Mouse (Mus musculus) right cerebral cortex, adult 2 months (tissue): ENCODE data around the gene Adamts12.

Experiments used
- DNase-seq, 2 experiments: peaks; one replicate each; pipeline ENCODE4 v3.0.0; 2021 to 2022; ENCODE audit warnings: low spot score in 2 of 2

The Adamts12 gene

DNA sequence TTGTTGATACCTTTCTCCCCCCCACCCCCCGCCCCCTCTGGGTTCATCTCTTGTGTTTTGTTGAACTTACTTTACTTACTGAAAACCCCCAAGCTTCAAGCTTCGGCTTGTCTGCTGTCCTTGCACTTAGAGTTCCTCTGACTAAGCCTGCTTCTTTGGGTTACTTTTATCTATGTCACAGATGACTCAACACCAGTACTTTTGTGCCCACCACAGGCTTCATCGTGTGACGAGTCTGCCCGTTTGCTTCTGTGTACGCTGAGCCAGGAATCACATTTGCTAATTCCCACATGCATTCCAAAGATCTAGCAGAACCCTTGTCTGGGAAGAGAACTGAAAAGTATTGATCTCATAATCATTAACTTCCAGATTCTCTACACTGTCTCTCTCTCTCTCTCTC, 94.8 kb downstream of the Adamts12 start:
- no peak for DNase-seq

DNA sequence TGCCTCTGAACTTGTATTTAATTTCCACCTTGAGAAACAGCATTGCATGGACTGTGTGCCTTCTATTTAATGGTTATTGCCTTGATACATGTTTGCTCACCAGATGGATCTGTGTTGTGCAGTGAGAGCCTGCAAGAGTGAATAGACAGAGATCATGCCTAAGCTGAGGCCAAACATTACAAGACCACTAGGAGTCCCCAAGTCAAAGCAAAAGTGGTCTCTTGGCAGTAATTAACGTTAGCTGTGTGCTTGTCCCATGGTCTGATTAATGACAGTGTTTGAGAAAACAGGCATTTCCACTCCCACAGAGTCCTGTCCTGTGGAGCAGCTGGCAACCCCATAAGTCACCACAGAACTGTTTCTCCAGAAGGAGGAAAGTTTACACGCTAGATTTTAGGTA, 96.2 kb downstream of the Adamts12 start:
- no peak for DNase-seq

DNA sequence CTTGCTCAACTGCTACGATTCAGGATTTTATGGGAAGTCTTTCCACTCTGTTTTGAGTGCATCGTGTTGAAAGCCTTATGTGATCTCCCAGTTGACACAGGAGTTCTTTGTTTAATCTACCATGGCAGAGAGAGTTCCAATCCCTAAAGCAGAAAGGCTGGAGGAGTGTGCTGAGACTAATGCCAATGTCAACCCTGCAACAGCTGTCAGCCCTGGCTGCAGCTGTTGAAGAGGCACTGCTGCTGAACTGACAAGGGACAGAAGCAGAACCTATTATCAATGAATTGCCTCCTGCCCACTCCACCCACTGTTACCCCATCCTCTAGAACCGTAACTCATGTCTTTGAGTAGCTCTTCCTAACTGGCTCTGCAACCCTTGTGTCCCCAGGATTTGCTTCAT, 101.3 kb downstream of the Adamts12 start:
- no peak for DNase-seq

DNA sequence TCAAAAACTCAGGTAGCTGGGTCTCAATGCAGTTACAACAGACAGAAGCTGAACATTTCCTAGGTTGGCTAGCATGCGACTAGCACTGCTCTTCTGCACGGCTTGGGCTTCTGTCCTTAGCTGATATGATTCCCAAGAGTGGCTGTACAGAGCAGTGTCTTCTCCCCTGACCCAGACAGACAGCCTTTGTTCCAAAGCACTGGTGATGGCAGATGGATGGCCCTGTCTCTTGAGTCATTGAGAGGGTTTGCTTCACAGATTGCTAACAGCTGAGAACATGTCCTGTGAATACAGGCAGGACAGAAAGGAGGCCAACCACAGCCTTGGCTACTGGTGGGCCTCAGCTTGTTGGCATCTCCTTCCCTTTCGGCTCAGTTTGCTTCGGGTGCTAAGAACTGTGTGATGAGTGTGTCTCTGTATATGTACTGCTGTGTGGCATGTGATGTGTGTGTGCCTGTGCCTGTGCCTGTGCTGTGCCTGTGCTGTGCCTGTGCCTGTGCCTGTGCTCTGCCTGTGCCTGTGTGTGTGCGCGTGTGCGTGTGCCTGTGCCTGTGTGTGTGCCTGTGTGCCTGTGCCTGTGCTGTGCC, 109.4 kb downstream of the Adamts12 start:
- no peak for DNase-seq

DNA sequence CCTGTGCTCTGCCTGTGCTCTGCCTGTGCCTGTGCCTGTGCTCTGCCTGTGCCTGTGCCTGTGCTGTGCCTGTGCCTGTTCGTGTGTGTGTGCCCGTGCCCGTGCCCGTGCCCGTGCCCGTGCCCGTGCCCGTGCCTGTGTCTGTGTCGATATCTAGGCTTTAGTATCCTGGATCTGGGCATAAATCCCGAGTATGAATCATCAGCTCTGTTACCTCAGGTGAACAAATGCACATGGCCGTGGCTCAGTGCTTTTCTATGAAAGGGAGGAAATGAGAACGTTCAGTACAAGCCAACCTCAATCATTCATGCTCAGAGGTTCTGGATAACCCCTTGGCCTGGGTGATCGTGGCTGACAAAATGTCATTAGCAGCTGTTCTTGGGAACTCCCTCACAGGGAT, 110.3 kb downstream of the Adamts12 start:
- no peak for DNase-seq

DNA sequence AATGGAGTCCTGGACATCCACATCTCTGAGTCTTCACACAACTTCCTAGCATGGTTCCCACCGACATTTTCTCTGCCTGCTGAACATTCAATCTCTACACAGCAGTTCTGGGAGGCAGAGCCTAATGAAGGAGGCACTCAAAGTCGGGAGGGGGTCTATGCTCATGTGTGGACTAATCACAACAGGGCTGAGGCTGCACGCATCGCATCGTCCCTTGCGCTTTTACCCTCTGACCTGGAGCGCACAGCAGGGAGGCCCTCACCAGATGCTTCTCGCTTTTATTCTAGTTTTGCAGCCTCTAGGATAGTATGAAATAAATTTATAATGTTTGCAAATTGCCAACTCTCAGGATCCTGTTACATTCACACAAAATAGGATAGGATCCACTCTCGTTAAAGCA, 112.9 kb downstream of the Adamts12 start:
- no peak for DNase-seq

DNA sequence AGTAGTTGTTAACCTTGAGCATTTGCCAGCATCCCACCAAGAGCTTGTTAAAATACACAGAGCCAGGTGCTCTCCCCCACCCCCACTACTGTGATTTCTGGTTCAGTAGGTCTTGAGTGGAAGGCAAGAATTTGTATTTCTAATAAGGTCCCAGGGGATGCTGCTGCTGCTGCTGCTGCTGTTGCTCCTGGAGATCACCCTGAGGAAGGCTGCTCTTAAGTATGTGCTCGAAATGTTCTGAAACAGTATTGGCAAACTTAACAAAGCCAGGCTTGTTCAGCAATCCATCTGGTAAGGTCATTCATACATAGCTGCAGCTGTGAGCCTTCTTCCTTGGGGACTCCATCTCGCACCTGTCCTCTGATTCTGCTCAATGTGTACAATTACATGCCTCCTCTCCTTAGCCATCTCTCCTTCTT, 115.2 kb downstream of the Adamts12 start:
- DNase-seq = no peak

DNA sequence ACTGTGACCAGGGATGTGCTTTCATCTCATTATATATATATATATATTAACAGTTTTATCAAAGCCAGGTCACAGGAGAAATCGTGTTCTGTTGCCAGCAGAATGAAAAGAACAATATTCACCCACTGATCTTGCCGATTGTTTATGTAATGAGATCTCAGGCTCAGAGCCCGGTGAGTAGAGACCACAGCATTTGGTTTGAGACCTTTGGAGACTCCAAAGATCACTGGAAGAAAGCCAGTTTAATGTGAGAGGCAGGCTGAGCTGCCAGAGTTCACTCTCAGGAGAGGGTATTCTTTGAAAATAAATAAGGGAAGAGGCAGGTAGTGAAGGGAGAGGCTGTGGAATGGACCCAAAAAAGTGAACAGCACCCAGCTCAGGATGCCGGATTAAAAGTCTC, 122.1 kb downstream of the Adamts12 start:
- no peak for DNase-seq

DNA sequence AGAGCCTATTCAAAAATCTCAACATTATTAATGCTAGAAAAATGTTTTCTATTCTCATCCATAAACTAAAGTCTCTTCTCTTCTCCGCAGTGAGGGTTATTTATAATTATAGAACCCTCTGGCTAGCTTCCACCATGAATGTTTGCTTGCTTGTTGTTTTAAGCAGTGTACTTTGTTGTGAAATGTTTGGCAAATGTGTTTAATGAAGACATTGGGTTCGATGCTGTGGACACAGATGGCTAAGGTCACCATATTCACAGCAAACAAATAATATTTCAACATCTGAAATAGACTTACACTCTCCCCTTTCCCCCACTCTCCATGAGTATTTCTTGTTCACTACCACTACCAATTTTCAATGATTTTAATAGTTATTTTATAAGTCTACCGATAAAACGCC, 125.9 kb downstream of the Adamts12 start:
- DNase-seq = no peak

DNA sequence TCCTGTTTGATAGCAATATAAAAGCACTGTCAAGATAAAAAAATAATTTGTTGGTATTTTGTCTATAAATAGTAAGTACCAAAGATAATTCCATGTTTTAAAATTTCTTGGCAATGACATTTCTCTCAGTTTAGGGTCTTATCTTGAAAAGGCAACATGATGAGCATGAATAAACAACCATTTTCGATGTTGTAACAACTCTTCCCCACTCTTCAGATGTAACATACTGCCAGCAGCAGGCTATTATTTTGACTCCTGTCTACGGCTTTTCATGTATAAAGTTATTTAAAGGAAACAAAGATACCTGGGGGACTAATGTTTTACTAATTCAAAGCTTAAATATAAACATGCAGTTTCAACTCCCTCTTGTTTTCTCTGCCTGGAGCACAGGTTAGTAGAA, 128.2 kb downstream of the Adamts12 start:
- DNase-seq = no peak

DNA sequence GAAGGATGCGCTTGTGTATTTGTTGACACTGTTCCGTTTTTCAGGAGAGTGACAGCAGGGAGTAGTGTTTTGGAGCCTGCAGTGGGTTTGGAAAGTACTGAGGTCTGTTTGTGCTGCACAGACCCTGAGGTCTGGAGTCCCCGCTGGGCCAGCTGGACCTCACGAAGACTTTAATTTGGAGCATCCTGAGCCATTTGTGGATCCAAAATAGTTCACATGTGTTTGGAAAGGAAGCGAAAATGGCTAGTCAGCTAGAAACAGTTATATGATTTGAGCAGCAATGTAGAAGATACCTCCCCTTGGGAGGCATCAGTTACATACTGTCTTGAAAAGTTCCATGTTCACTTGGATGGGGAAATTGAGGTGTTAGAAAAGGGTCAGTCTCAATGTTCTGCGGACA, 132.5 kb downstream of the Adamts12 start:
- DNase-seq = no peak

DNA sequence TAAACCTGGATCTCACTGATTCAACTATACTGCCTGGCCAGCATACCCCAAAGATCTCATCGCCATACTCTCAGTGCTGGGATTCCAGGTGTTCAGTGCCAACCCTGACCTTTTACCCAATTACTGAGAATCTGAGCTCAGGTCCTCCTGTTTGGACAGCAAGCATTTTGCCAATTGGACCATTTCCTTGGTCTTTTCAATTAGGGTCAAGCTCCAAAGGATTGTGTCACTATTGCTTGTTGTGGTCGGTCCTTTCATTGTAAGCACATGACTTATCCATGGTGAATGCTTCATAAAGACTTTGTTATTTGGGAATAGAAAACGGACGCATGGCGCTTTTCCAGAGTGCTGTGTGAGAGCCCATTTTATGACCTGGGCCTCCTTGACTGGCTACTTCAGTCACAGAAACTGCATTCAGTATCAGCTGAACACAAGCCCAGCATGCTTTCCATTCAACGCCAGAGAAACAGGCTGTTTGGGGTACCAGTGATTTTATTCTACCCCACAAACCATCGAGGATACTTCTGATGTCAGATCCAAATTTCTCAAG, 133.7 kb downstream of the Adamts12 start:
- no peak for DNase-seq

DNA sequence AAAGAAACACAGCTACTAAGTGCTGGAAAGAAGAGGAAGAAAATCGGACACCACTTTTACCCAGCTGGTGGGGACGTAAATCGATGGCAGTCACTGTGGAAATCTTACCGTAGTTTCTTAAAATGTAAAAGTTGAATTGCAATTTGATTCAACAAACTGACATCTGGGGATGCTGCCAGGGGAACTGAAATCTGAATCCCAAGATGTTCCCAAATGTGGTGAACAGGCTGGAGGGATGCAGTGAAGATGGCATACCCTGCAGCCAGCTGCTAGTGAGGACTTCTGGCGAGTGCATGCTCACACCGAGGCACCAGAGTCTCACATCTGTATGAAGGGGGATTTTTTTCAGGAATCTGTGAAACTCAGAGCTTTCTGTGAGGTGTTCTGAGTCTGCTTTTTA, 138.5 kb downstream of the Adamts12 start:
- DNase-seq = no peak

DNA sequence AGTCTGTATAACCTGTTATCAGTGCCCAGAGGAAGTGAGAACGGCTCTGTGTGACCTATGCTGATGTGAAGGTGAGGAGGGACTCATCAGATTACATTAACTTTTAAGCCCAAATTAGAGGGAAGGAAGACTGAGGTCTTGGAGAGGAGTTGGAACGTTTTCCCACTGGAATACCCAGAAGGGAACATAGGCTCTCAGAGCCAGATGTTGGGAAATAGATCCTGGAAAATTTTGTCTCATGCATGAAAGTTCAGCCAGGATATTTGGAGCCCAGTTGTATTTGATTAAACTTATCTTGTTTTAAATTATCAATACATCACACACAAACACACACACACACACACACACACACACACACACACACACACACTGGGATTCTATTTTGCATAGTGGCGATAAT, 140.3 kb downstream of the Adamts12 start:
- no peak for DNase-seq

DNA sequence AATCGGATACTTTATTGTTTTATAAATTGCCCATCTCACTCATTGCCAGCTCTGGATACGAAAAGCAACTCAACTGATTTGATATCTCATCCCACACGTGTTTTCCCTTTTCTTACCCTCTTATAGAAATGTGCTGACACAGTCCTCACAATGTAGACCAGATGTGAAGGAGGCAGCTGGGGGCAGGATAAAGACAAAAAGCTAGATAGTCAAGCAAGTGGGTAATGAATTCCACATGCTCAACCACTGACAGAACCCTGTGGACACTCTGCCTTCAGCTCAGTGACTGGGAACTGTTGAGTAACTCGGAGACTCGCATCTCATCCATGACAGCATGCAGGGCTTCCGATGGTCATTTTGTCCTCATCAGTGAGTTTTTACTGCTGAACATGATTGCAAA, 146.4 kb downstream of the Adamts12 start:
- no peak for DNase-seq

DNA sequence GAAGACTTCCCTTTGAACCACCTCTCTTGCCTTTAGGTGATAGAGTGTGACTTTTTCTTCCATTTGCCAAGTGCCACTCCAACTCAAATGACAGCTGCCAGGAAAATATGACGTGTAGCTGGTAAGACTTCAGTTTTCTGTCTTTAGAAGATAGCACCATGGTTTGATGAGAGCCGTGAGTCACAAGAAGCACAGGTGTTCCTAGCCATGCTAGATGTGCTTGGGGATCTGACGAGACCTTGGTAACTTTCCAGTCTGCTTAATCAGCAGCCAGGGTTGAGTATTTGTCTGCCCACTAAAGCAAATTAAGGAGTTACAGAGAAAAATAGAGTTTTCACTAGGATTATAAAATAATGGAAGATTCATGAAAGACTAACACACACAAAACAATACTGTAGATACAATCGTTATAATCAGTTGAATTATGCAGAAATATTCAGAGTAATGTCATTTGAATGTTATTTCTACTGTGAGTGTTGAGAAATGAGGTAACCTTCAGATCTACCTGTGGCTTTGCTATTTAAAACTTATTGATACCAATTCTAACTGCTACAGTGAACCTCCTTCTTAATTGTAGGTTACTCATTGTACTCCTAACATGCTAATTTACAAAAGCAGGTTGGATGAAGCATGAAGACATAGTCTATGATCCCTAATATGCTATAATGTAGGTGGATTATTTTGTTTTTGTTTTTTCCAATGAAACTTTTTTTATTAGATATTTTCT, 169.5 kb downstream of the Adamts12 start:
- no peak for DNase-seq

DNA sequence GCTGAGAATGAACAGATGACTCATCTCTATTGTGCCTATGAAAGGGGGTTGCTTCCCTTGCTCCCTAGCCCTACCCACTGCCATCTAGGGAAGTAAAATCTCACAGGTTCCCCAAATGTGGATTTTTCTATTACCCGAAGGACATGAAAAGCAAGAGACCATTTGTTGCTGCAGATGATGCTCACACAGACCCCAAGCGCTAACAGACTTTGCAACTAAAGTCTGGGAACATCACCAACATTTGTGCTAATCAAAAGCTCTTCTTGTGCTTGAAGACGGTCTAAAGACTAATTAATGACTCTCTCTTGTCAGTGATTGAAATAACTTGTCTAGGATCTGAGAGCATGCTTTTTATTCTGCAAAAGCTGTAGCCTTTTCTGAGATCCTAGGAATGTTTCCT, 175.8 kb downstream of the Adamts12 start:
- DNase-seq = no peak

DNA sequence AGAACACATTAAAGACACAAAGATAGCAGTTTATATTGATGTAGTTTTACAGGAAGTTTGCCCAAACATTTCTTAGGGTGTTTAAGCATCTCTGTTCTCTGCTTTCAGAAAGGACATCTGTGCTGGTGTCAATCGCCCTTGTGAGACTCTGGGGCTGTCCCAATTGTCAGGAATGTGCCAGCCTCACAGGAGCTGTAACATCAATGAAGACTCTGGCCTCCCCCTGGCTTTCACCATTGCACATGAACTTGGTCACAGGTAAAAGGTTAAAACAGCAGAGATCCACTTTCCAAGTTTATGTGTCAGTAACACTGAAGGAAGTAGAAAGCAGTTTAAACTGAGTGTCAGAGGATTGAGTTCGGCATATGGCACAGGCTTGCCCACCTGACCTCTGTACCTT, 176.7 kb downstream of the Adamts12 start:
- no peak for DNase-seq

DNA sequence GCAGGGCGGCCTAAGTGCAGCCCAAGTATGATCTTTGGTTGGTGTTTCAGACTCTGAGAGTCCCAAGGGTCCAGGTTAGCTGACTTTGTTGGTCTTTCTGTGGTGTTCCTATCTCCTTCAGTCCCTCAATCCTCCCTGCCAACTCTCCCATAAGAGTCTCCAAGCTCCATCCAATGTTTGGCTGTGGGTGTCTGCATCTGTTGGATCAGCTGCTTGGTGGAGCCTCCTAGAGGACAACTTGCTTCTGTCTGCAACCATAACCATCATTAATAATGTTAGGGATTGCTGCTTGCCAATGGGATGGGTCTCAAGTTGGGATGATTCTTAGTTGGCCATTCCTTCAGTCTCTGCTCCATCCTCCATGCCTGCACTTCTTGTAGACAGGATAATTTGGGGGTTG, 181.8 kb downstream of the Adamts12 start:
- DNase-seq = no peak

DNA sequence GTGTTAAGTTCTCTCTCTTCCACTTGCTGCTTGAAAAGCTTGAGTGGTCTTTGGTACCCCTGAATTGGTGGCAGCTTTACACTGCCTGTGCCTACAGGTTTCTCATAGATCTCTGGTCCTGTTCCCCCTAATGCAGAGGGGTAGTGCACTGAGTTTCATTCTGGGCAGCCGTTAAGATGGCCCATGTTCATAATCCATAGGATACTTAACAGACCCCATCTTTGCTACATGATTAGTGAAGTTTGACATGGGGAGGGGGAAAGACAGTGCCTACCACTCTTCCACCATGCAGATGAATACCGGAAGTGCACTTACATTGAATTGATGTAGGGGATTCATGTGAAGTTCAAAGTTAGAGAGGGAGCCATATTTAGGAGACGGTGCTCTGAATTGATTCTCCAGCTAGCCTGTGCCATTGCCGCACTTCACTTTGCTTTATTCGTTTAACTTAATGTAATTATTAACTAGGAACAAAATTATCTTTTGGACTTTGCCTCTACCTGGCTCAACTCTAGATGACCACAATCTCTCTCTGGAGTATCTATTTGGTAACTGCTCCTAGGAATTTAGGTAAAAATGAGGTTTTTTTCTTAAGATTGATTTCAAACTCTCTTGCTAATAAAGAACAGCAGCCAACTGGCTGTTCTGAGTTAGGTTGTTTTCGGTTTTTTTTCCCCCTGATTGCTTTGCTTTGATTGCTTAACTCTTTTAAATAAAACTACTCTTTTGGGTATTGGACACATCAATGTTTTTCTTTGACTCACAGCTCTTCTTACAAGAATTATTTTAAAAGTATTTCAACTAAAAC, 214.9 kb downstream of the Adamts12 start:
- no peak for DNase-seq

DNA sequence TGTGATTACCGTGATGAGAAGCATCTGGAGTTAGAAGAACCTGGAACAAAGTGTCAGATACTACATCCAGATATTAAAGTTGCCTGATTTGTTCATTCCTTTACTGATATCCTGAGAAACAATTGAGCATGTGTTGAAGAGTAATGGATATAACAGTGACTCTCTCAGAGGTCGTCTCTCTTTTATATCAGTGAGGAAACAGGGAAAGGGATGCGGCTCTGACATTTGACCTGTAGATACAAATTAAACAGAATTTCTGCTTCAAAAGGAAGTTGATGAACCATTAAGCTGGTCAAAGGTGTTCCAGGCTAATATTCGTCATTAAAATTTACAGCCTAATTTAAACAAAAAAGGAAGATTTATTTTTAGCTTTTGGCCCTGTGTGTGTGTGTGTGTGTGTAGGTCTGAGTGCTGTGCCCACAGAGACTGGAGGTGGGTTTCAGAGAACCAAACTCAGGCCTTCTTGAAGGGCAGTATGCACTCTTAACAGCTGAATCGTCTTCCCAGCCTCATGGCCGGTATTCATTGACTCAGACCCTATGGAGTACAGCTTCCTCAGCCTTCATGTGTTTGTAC, 216.2 kb downstream of the Adamts12 start:
- no peak for DNase-seq

DNA sequence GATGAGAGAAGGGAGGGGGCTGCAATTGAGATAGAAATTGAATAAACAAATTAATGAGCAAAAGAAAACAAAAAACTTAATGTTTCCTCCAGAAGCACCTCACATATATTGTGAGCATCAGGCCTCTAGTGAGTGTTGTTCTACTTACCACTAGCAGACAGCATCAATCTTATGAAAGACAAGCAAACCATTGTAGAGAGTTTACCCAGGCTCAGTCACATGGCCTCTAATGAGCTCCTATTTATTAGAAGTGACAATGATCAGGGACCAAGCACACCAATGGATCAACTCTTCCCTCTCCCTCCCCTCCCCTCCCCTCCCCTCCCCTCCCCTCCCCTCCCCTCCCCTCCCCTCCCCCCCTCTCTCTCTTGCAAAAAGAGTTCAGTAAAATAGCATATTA, 218.6 kb downstream of the Adamts12 start:
- no peak for DNase-seq
